13 mouse cellular contexts compared by ENCODE assay signal in the genomic region with DNA sequence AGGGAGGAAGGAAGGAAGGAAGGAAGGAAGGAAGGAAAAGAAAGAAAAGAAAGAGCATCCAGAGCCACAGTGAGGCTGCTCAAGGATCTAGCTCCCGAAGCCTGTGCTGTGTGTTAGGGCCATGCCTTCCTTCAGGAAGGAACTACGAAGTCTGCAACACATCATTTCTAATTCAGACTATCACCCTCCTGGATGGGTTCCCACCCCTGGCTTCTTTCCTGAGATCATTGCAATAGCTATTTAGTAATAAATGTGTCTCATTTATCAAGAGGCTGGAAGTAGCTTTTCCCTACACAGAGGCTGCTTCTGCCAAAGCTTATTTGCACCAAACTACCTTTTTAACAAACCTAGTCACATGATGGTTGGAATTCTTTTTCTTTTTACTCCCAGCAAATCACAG.
DNase-seq lines count a peak whose midpoint lies in the region; TF ChIP-seq lines count a peak whose summit lies in the region.
"Had no signal": no experiment of that assay in that cellular context is flagged by ENCODE, and none has a peak within 500 bp of the region (broad histone marks: within the 10 kb centered on the region; RNA-seq: fewer than 3 reads in every experiment).

No protein-coding gene starts in this region.

- H3K27ac ChIP-seq in gastrocnemius, adult 2 months = no peak overlapping the region
- H3K27ac ChIP-seq: kidney, embryonic 15.5 days; macrophage; neural tube, embryonic 13.5 days; stomach, embryonic 15.5 days had no signal

- intact Hi-C loops in gastrocnemius, adult 2 months (cut with DNase I) = no loop called here

- DNase-seq in gastrocnemius, postnatal 10 days = peak; percentile 11
- DNase-seq in gastrocnemius, adult 2 months = no peak
- DNase-seq in kidney, postnatal 4 days = peak; percentile 68 to 70
- DNase-seq in kidney, adult 18-20 months = no peak
- peak; percentile 43 for DNase-seq in ovary, postnatal 14 days (ENCODE audit: low spot score)
- no peak for DNase-seq in ovary, postnatal 36 days (ENCODE audit: low spot score)
- DNase-seq in lung, postnatal 36 days = peak; percentile 16
- DNase-seq: cerebellum, adult 9-11 months; spleen, adult 18-20 months had no signal

- no peak overlapping the region for H3K4me3 ChIP-seq in gastrocnemius, adult 2 months
- H3K4me3 ChIP-seq: kidney, embryonic 15.5 days; neural tube, embryonic 13.5 days; stomach, embryonic 15.5 days had no signal

- no peak for TF ChIP-seq CTCF in gastrocnemius, adult 2 months (IDR thresholded peaks at IDR 0.05)

Comparison
In these comparisons a context has a peak if more than half of its experiments do, and no peak if none do; other contexts are left out.
1. DNase-seq: peak in gastrocnemius, postnatal 10 days (single experiment), kidney, postnatal 4 days (2 of 2), ovary, postnatal 14 days (single experiment) and lung, postnatal 36 days (single experiment); none in gastrocnemius, adult 2 months (single experiment), kidney, adult 18-20 months (single experiment) and ovary, postnatal 36 days (single experiment).